Mouse (Mus musculus): ENCODE data around the gene Epb41l2.

Gene Epb41l2

GRCm38 (mm10) chr10:25405551-25405950, 46.0 kb downstream of the Epb41l2 start:
- TF ChIP-seq POU5F1 (IDR thresholded peaks at IDR 0.05; ENCODE audit: borderline replicate concordance, low read length) (no peak), NANOG (IDR thresholded peaks at IDR 0.05; ENCODE audit: borderline replicate concordance, low read length) (no peak), CTCF (conservative IDR thresholded peaks at IDR 0.05; ENCODE audit: low read length) (no peak)
- Histone ChIP-seq H3K27me3 (ENCODE audit: insufficient read depth, low read length) (no peaks in the 10 kb centered on the region), H3K4me3 (replicated peaks; ENCODE audit: low read length) (no peak overlapping the region), H3K9me3 (ENCODE audit: low read length) (no peaks in the 10 kb centered on the region), H3K4me1 (replicated peaks; ENCODE audit: low read depth, low read length) (peaks cover 48% of the 10 kb centered on the region), H3K36me3 (ENCODE audit: insufficient read depth, low read length) (0 out of 2 replicates have a peak, but pooled peaks cover 12% of the 10 kb centered on the region)

- H3K9me3 ChIP-seq (ENCODE audit: low read length), result no peaks in the 10 kb centered on the region
- no peak for TF ChIP-seq CTCF (conservative IDR thresholded peaks at IDR 0.05; ENCODE audit: low read length)
- no peak for TF ChIP-seq NANOG (IDR thresholded peaks at IDR 0.05; ENCODE audit: borderline replicate concordance, low read length)
- TF ChIP-seq POU5F1 (IDR thresholded peaks at IDR 0.05; ENCODE audit: borderline replicate concordance, low read length), result no peak
- no peaks in the 10 kb centered on the region for H3K27me3 ChIP-seq (ENCODE audit: insufficient read depth, low read length)
- peaks cover 59% of the 10 kb centered on the region for H3K4me1 ChIP-seq (replicated peaks; ENCODE audit: low read depth, low read length)
- H3K4me3 ChIP-seq (replicated peaks; ENCODE audit: low read length), result no peak overlapping the region
- H3K36me3 ChIP-seq (ENCODE audit: insufficient read depth, low read length), result peaks cover 13% of the 10 kb centered on the region; the same call in 1 of the 2 replicates
Observed at GRCm38 (mm10) chr10:25406695-25407094, 47.1 kb downstream of the Epb41l2 start.

GRCm38 (mm10) chr10:25408136-25408650, 48.6 kb downstream of the Epb41l2 start:
- Histone ChIP-seq H3K36me3 (ENCODE audit: insufficient read depth, low read length) (peaks cover 19% of the 10 kb centered on the region; the same call in 1 of the 2 replicates), H3K9me3 (ENCODE audit: low read length) (no peaks in the 10 kb centered on the region), H3K4me3 (replicated peaks; ENCODE audit: low read length) (no peak overlapping the region), H3K27me3 (ENCODE audit: insufficient read depth, low read length) (no peaks in the 10 kb centered on the region), H3K4me1 (replicated peaks; ENCODE audit: low read depth, low read length) (peaks cover 58% of the 10 kb centered on the region)
- TF ChIP-seq CTCF (conservative IDR thresholded peaks at IDR 0.05; ENCODE audit: low read length) (no peak), NANOG (IDR thresholded peaks at IDR 0.05; ENCODE audit: borderline replicate concordance, low read length) (no peak), POU5F1 (IDR thresholded peaks at IDR 0.05; ENCODE audit: borderline replicate concordance, low read length) (no peak)

- H3K27me3 ChIP-seq (ENCODE audit: insufficient read depth, low read length), result no peaks in the 10 kb centered on the region
- H3K36me3 ChIP-seq (ENCODE audit: insufficient read depth, low read length), result peaks cover 10% of the 10 kb centered on the region; the same call in 1 of the 2 replicates
- H3K4me1 ChIP-seq (replicated peaks; ENCODE audit: low read depth, low read length), result peaks cover 38% of the 10 kb centered on the region
- no peaks in the 10 kb centered on the region for H3K9me3 ChIP-seq (ENCODE audit: low read length)
- TF ChIP-seq CTCF (conservative IDR thresholded peaks at IDR 0.05; ENCODE audit: low read length), result no peak
- no peak for TF ChIP-seq NANOG (IDR thresholded peaks at IDR 0.05; ENCODE audit: borderline replicate concordance, low read length)
- no peak for TF ChIP-seq POU5F1 (IDR thresholded peaks at IDR 0.05; ENCODE audit: borderline replicate concordance, low read length)
- no peak overlapping the region for H3K4me3 ChIP-seq (replicated peaks; ENCODE audit: low read length)
Observed at GRCm38 (mm10) chr10:25411836-25412373, 52.3 kb downstream of the Epb41l2 start.

GRCm38 (mm10) chr10:25415188-25415717, 55.7 kb downstream of the Epb41l2 start:
- no peaks in the 10 kb centered on the region for H3K27me3 ChIP-seq (ENCODE audit: insufficient read depth, low read length)
- H3K9me3 ChIP-seq (ENCODE audit: low read length), result no peaks in the 10 kb centered on the region
- peaks cover 7% of the 10 kb centered on the region; the same call in 1 of the 2 replicates for H3K36me3 ChIP-seq (ENCODE audit: insufficient read depth, low read length)
- TF ChIP-seq NANOG (IDR thresholded peaks at IDR 0.05; ENCODE audit: borderline replicate concordance, low read length) (no peak), CTCF (conservative IDR thresholded peaks at IDR 0.05; ENCODE audit: low read length) (peak; percentile 39)
- no peak overlapping the region for H3K4me3 ChIP-seq (replicated peaks; ENCODE audit: low read length)
- peaks cover 26% of the 10 kb centered on the region for H3K4me1 ChIP-seq (replicated peaks; ENCODE audit: low read depth, low read length)

GRCm38 (mm10) chr10:25416696-25417095, 57.1 kb downstream of the Epb41l2 start:
- peaks cover 6% of the 10 kb centered on the region; the same call in 1 of the 2 replicates for H3K36me3 ChIP-seq (ENCODE audit: insufficient read depth, low read length)
- TF ChIP-seq POU5F1 (IDR thresholded peaks at IDR 0.05; ENCODE audit: borderline replicate concordance, low read length) (no peak), NANOG (IDR thresholded peaks at IDR 0.05; ENCODE audit: borderline replicate concordance, low read length) (no peak), CTCF (conservative IDR thresholded peaks at IDR 0.05; ENCODE audit: low read length) (no peak)
- no peaks in the 10 kb centered on the region for H3K9me3 ChIP-seq (ENCODE audit: low read length)
- H3K27me3 ChIP-seq (ENCODE audit: insufficient read depth, low read length), result no peaks in the 10 kb centered on the region
- H3K4me3 ChIP-seq (replicated peaks; ENCODE audit: low read length), result no peak overlapping the region
- peaks cover 11% of the 10 kb centered on the region for H3K4me1 ChIP-seq (replicated peaks; ENCODE audit: low read depth, low read length)

- Histone ChIP-seq H3K4me1 (replicated peaks; ENCODE audit: low read depth, low read length) (peaks cover 43% of the 10 kb centered on the region), H3K9me3 (ENCODE audit: low read length) (no peaks in the 10 kb centered on the region), H3K27me3 (ENCODE audit: insufficient read depth, low read length) (no peaks in the 10 kb centered on the region), H3K4me3 (replicated peaks; ENCODE audit: low read length) (no peak overlapping the region), H3K36me3 (ENCODE audit: insufficient read depth, low read length) (0 out of 2 replicates have a peak, but pooled peaks cover 3% of the 10 kb centered on the region)
- TF ChIP-seq NANOG (IDR thresholded peaks at IDR 0.05; ENCODE audit: borderline replicate concordance, low read length) (no peak), POU5F1 (IDR thresholded peaks at IDR 0.05; ENCODE audit: borderline replicate concordance, low read length) (no peak), CTCF (conservative IDR thresholded peaks at IDR 0.05; ENCODE audit: low read length) (no peak)
Observed at GRCm38 (mm10) chr10:25426058-25426457, 66.5 kb downstream of the Epb41l2 start.

- Histone ChIP-seq H3K9me3 (ENCODE audit: low read length) (no peaks in the 10 kb centered on the region), H3K4me3 (replicated peaks; ENCODE audit: low read length) (peak overlapping the region; percentile 45; the same call in 1 of the 2 replicates), H3K27me3 (ENCODE audit: insufficient read depth, low read length) (no peaks in the 10 kb centered on the region), H3K36me3 (ENCODE audit: insufficient read depth, low read length) (0 out of 2 replicates have a peak, but pooled peaks cover 3% of the 10 kb centered on the region), H3K4me1 (replicated peaks; ENCODE audit: low read depth, low read length) (peaks cover 46% of the 10 kb centered on the region)
- TF ChIP-seq NANOG (IDR thresholded peaks at IDR 0.05; ENCODE audit: borderline replicate concordance, low read length), result no peak
- TF ChIP-seq CTCF (conservative IDR thresholded peaks at IDR 0.05; ENCODE audit: low read length), result no peak
- TF ChIP-seq POU5F1 (IDR thresholded peaks at IDR 0.05; ENCODE audit: borderline replicate concordance, low read length), result no peak
Observed at GRCm38 (mm10) chr10:25426814-25427213, 67.2 kb downstream of the Epb41l2 start.

Data from E14TG2a.4 (cell line).